Mouse (Mus musculus): ENCODE measurements at regions not wholly inside any gene's neighbourhood (a gene's known extent, or its start where the extent isn't known, plus 50 kb on each side); places are given as distances from the start of the nearest gene placed in this dataset.

GRCm38 (mm10) chr1:34982966-34983365, 133.2 kb downstream of the Plekhb2 start:
- TF ChIP-seq CTCF (IDR thresholded peaks at IDR 0.05; ENCODE audit: insufficient read depth, low read length) = no peak
- no peak for TF ChIP-seq POLR2A (IDR thresholded peaks at IDR 0.05; ENCODE audit: borderline replicate concordance, extremely low read depth, low read depth, low read length)

Data from lung, adult 2 months (tissue).